Mouse (Mus musculus): ENCODE measurements around the gene Proser2. TPM values are rescaled to one million over a fixed set of nuclear protein-coding genes. Genes with fewer than 3 reads are reported as not detected.

The Proser2 gene
- polyA plus RNA-seq, 1 experiment from 2014 or later: 49.0 TPM

DNA sequence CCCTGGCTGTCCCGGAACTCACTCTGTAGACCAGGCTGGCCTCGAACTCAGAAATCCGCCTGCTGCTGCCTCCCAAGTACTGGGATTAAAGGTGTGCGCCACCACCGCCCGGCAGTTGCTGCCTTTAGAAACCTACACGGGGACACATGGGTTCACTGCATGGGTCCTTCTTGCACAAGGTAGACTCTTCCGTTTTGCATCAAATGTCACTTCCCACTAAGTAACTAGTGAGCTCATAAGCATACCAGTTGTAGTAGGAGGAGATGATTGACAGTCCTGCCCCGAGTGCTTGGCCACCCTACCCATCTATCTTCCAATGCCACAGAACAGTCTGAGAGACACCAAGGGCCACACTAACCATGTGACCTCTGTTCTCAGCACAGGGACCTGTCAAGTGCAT, 29.2 kb upstream of the Proser2 start:
- ATAC-seq (ENCODE audit: low FRiP score, low TSS enrichment) (no peak), DNase-seq (ENCODE audit: low spot score) (no peak)
- no peaks in the 10 kb centered on the region for H3K36me3 ChIP-seq (ENCODE audit: control insufficient read depth, insufficient read depth, low read length)
- H3K9ac ChIP-seq (ENCODE audit: low read length): no peak overlapping the region
- no peaks in the 10 kb centered on the region for H3K27me3 ChIP-seq (ENCODE audit: control insufficient read depth, insufficient read depth, low read length)
- H3K4me3 ChIP-seq (ENCODE audit: low read depth, low read length): no peak overlapping the region
- TF ChIP-seq EP300 (optimal IDR thresholded peaks at IDR 0.05) (no peak), CTCF (IDR thresholded peaks at IDR 0.05; ENCODE audit: low read depth) (no peak)
- H3K27ac ChIP-seq (replicated peaks): no peak overlapping the region
- WGBS: 78% methylated on average over 9 of the region's 9 CpGs
- H3K9me3 ChIP-seq (ENCODE audit: control insufficient read depth, low read length): no peaks in the 10 kb centered on the region
- H3K4me2 ChIP-seq (replicated peaks; ENCODE audit: low read depth): no peak overlapping the region
- no peaks in the 10 kb centered on the region for H3K4me1 ChIP-seq (replicated peaks; ENCODE audit: control insufficient read depth, insufficient read depth)

DNA sequence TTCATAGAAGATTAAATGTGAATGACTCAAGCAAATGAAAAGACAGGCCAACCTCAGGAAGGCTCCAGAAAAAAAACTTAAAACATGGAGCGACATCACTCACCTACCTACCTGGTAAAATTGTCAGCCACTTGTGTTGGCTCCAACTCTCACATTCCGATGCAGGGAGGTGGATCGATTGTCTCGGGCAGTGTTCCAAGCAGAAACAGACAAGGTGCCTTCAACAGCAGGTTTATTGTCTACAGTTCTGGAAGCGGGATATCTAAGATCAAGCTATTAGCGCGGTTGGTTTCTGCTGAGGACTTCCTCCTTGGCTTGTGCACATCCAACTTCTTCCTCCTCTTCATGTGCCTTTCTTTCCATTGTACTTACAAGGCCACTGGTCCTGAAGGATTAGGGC, 27.6 kb upstream of the Proser2 start:
- no peak for ATAC-seq (ENCODE audit: low FRiP score, low TSS enrichment)

GRCm38 (mm10) chr2:6157208-6157607, 27.2 kb upstream of the Proser2 start:
- H3K27me3 ChIP-seq (ENCODE audit: control insufficient read depth, insufficient read depth, low read length): no peaks in the 10 kb centered on the region
- H3K4me3 ChIP-seq (ENCODE audit: low read depth, low read length): no peak overlapping the region
- WGBS: 83% methylated on average over 4 of the region's 4 CpGs
- H3K9me3 ChIP-seq (ENCODE audit: control insufficient read depth, low read length): no peaks in the 10 kb centered on the region
- no peak overlapping the region for H3K9ac ChIP-seq (ENCODE audit: low read length)
- no peaks in the 10 kb centered on the region for H3K36me3 ChIP-seq (ENCODE audit: control insufficient read depth, insufficient read depth, low read length)
- H3K4me2 ChIP-seq (replicated peaks; ENCODE audit: low read depth): no peak overlapping the region
- H3K4me1 ChIP-seq (replicated peaks; ENCODE audit: control insufficient read depth, insufficient read depth): no peaks in the 10 kb centered on the region
- no peak overlapping the region for H3K27ac ChIP-seq (replicated peaks)
- ATAC-seq (ENCODE audit: low FRiP score, low TSS enrichment) (no peak), DNase-seq (ENCODE audit: low spot score) (no peak)
- TF ChIP-seq CTCF (IDR thresholded peaks at IDR 0.05; ENCODE audit: low read depth) (no peak), EP300 (optimal IDR thresholded peaks at IDR 0.05) (no peak)

More for the DNA sequence above, 27.6 kb upstream of the Proser2 start:
- H3K4me2 ChIP-seq (replicated peaks; ENCODE audit: low read depth): no peak overlapping the region
- no peak for DNase-seq (ENCODE audit: low spot score)
- TF ChIP-seq CTCF (IDR thresholded peaks at IDR 0.05; ENCODE audit: low read depth) (no peak), EP300 (optimal IDR thresholded peaks at IDR 0.05) (no peak)
- no peaks in the 10 kb centered on the region for H3K4me1 ChIP-seq (replicated peaks; ENCODE audit: control insufficient read depth, insufficient read depth)
- no peaks in the 10 kb centered on the region for H3K27me3 ChIP-seq (ENCODE audit: control insufficient read depth, insufficient read depth, low read length)
- 70% methylated on average over 7 of the region's 7 CpGs for WGBS
- no peak overlapping the region for H3K9ac ChIP-seq (ENCODE audit: low read length)
- no peak overlapping the region for H3K4me3 ChIP-seq (ENCODE audit: low read depth, low read length)
- no peaks in the 10 kb centered on the region for H3K36me3 ChIP-seq (ENCODE audit: control insufficient read depth, insufficient read depth, low read length)
- H3K27ac ChIP-seq (replicated peaks): no peak overlapping the region
- H3K9me3 ChIP-seq (ENCODE audit: control insufficient read depth, low read length): no peaks in the 10 kb centered on the region

GRCm38 (mm10) chr2:6149801-6150200, 19.8 kb upstream of the Proser2 start:
- WGBS: 90% methylated on average over 5 of the region's 5 CpGs
- no peak overlapping the region for H3K9ac ChIP-seq (ENCODE audit: low read length)
- H3K27me3 ChIP-seq (ENCODE audit: control insufficient read depth, insufficient read depth, low read length): no peaks in the 10 kb centered on the region
- H3K36me3 ChIP-seq (ENCODE audit: control insufficient read depth, insufficient read depth, low read length): no peaks in the 10 kb centered on the region
- H3K4me3 ChIP-seq (ENCODE audit: low read depth, low read length): no peak overlapping the region
- ATAC-seq (ENCODE audit: low FRiP score, low TSS enrichment) (no peak), DNase-seq (ENCODE audit: low spot score) (no peak)
- no peak overlapping the region for H3K4me2 ChIP-seq (replicated peaks; ENCODE audit: low read depth)
- no peak for TF ChIP-seq CTCF (IDR thresholded peaks at IDR 0.05; ENCODE audit: low read depth)
- TF ChIP-seq EP300 (optimal IDR thresholded peaks at IDR 0.05): no peak
- H3K27ac ChIP-seq (replicated peaks): no peak overlapping the region
- no peaks in the 10 kb centered on the region for H3K9me3 ChIP-seq (ENCODE audit: control insufficient read depth, low read length)
- no peaks in the 10 kb centered on the region for H3K4me1 ChIP-seq (replicated peaks; ENCODE audit: control insufficient read depth, insufficient read depth)

- TF ChIP-seq EP300 (optimal IDR thresholded peaks at IDR 0.05): no peak
- no peak for TF ChIP-seq CTCF (IDR thresholded peaks at IDR 0.05; ENCODE audit: low read depth)
- Histone ChIP-seq H3K4me3 (ENCODE audit: low read depth, low read length) (no peak overlapping the region), H3K9ac (ENCODE audit: low read length) (no peak overlapping the region), H3K4me1 (replicated peaks; ENCODE audit: control insufficient read depth, insufficient read depth) (no peaks in the 10 kb centered on the region), H3K36me3 (ENCODE audit: control insufficient read depth, insufficient read depth, low read length) (no peaks in the 10 kb centered on the region), H3K27ac (replicated peaks) (no peak overlapping the region), H3K27me3 (ENCODE audit: control insufficient read depth, insufficient read depth, low read length) (no peaks in the 10 kb centered on the region), H3K4me2 (replicated peaks; ENCODE audit: low read depth) (no peak overlapping the region), H3K9me3 (ENCODE audit: control insufficient read depth, low read length) (no peaks in the 10 kb centered on the region)
- 74% methylated on average over 7 of the region's 7 CpGs for WGBS
- ATAC-seq (ENCODE audit: low FRiP score, low TSS enrichment) (no peak), DNase-seq (ENCODE audit: low spot score) (no peak)
These were observed 16.9 kb upstream of the Proser2 start for GRCm38 (mm10) chr2:6146901-6147300.

DNA sequence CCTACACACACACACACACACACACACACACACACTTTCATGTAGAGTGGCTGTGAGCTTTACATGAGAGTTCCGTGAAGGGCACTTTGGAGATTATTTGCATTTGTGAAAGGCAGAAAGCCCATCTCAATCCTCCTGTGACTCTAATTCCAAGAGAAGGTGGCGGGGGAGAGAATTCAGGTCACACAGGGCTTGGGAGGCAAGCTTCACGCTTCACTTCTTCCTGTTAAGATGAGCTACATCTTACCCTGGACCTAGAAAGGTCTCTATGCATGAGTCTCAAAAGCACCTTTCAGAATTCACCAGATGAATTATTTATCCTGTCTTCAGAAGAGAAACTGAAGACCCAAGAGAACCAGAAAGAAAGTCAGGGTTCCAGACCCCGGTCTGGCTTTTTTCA, 16.2 kb upstream of the Proser2 start:
- no peak overlapping the region for H3K4me3 ChIP-seq (ENCODE audit: low read depth, low read length)
- no peaks in the 10 kb centered on the region for H3K4me1 ChIP-seq (replicated peaks; ENCODE audit: control insufficient read depth, insufficient read depth)
- H3K27me3 ChIP-seq (ENCODE audit: control insufficient read depth, insufficient read depth, low read length): no peaks in the 10 kb centered on the region
- no peaks in the 10 kb centered on the region for H3K36me3 ChIP-seq (ENCODE audit: control insufficient read depth, insufficient read depth, low read length)
- no peak overlapping the region for H3K9ac ChIP-seq (ENCODE audit: low read length)
- no peak for ATAC-seq (ENCODE audit: low FRiP score, low TSS enrichment)
- H3K27ac ChIP-seq (replicated peaks): no peak overlapping the region
- H3K9me3 ChIP-seq (ENCODE audit: control insufficient read depth, low read length): no peaks in the 10 kb centered on the region
- no peak for TF ChIP-seq CTCF (IDR thresholded peaks at IDR 0.05; ENCODE audit: low read depth)
- no peak for TF ChIP-seq EP300 (optimal IDR thresholded peaks at IDR 0.05)
- 76% methylated on average over 4 of the region's 4 CpGs for WGBS
- no peak for DNase-seq (ENCODE audit: low spot score)
- H3K4me2 ChIP-seq (replicated peaks; ENCODE audit: low read depth): no peak overlapping the region

Data from stomach, postnatal 0 days (tissue).